In the genomic region with DNA sequence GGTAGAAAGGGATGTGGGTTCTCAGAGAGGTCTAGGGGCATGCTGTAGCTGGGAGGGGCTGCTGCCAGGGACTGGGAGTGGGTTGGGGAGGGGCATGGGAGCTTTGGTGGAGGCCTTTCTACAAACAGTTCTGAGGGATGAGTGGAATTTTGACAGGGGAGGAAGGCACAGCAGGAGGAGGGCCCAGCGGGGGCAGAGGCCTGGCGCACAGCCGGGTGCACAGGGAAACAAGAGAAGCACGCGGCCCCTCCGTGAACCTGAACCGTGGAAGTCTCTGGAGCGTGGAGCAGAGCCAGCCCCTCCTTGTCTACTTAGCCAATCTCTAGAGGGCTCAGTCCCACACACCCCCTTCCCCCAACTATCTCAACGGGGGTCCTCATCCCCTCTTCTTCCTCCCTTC, we compare ENCODE assay signal across 8 mouse cellular contexts. TPM values are rescaled to one million over a fixed set of nuclear protein-coding genes. Genes with fewer than 3 reads are reported as not detected.
DNase-seq lines count a peak whose midpoint lies in the region; ATAC-seq lines count a peak whose summit lies in the region.

No protein-coding gene starts in this region.

- no peak overlapping the region for H3K9ac ChIP-seq in forebrain, embryonic 15.5 days (replicated peaks)
- no peak overlapping the region for H3K9ac ChIP-seq in midbrain, embryonic 13.5 days (replicated peaks)

- H3K9me3 ChIP-seq in forebrain, embryonic 15.5 days = no peaks in the 10 kb centered on the region
- H3K9me3 ChIP-seq in midbrain, embryonic 13.5 days = no peaks in the 10 kb centered on the region

- intact Hi-C loops in gastrocnemius, postnatal 14 days (cut with DNase I; ENCODE audit: low total_unique reads) = no loop called here

- H3K4me1 ChIP-seq in forebrain, embryonic 15.5 days = peaks cover 88% of the 10 kb centered on the region
- H3K4me1 ChIP-seq in midbrain, embryonic 13.5 days (replicated peaks) = peaks cover 84% of the 10 kb centered on the region

- no peaks in the 10 kb centered on the region for H3K36me3 ChIP-seq in forebrain, embryonic 15.5 days
- H3K36me3 ChIP-seq in midbrain, embryonic 13.5 days = no peaks in the 10 kb centered on the region

- H3K27ac ChIP-seq in forebrain, embryonic 15.5 days (replicated peaks) = peak overlapping the region; percentile 80
- peak overlapping the region; percentile 78 for H3K27ac ChIP-seq in midbrain, embryonic 13.5 days

- H3K4me2 ChIP-seq in forebrain, embryonic 15.5 days (replicated peaks) = no peak overlapping the region
- peak overlapping the region; percentile 9; the same call in 1 of the 2 replicates for H3K4me2 ChIP-seq in midbrain, embryonic 13.5 days (replicated peaks)

- 2% methylated on average over 9 of the region's 9 CpGs for WGBS in forebrain, embryonic 15.5 days
- WGBS in midbrain, embryonic 13.5 days = 1% methylated on average over 9 of the region's 9 CpGs

- ATAC-seq in forebrain, embryonic 15.5 days (replicated peaks) = no peak
- peak; percentile 47 for ATAC-seq in midbrain, embryonic 13.5 days
- ATAC-seq in inflammation-experienced regulatory T-cells, adult 6 months = no peak

- no peaks in the 10 kb centered on the region for H3K27me3 ChIP-seq in forebrain, embryonic 15.5 days
- H3K27me3 ChIP-seq in midbrain, embryonic 13.5 days = peaks cover 35% of the 10 kb centered on the region

- DNase-seq in urinary bladder, postnatal 4 days (ENCODE audit: low spot score in 2 of 2) = peak; percentile 43 to 69
- DNase-seq in urinary bladder, postnatal 25 days (ENCODE audit: low spot score) = no peak
- peak; percentile 86 to 87 for DNase-seq in kidney, adult 8-10 months
- DNase-seq in adrenal gland, postnatal 36 days = no peak
- no peak for DNase-seq in gastrocnemius, postnatal 14 days

- no peak overlapping the region for H3K4me3 ChIP-seq in forebrain, embryonic 15.5 days
- H3K4me3 ChIP-seq in midbrain, embryonic 13.5 days (replicated peaks) = no peak overlapping the region

RNA-seq across cellular contexts. Expression of a gene that starts 30.0 kb away (rescaled TPM):
- 14.9 and 18.9 TPM in 2 replicates for polyA plus RNA-seq in forebrain, embryonic 15.5 days (2015; fragmentation: Nextera tagmentation; extraction: Ambion mirVana)
- 8.3 and 9.2 TPM in 2 replicates for polyA plus RNA-seq in midbrain, embryonic 13.5 days (2015; fragmentation: Nextera tagmentation; extraction: Ambion mirVana)
- under 1 TPM in 1 of 3 experiments, not detected in 2; 0.20 TPM for polyA plus RNA-seq in inflammation-experienced regulatory T-cells, adult 6 months (2017; shearing (Covaris generic))
- total RNA-seq in adrenal gland, postnatal 36 days (2021) = 1 to 10 TPM; 1.3 to 4.0 TPM
- under 1 TPM; 0.27 to 0.51 TPM for total RNA-seq in gastrocnemius, postnatal 14 days (2021)

Comparison
In these comparisons a context has a peak if more than half of its experiments do, and no peak if none do; other contexts are left out.
1. DNase-seq: peak in urinary bladder, postnatal 4 days (2 of 2) and kidney, adult 8-10 months (2 of 2); none in urinary bladder, postnatal 25 days (single experiment), adrenal gland, postnatal 36 days (0 of 2) and gastrocnemius, postnatal 14 days (single experiment).